Mouse (Mus musculus): Measurements from ENCODE around the gene Grap.

- TF ChIP-seq CTCF (IDR thresholded peaks at IDR 0.05; ENCODE audit: low read depth, low read length) (no peak), GATA1 (IDR thresholded peaks at IDR 0.05; ENCODE audit: borderline replicate concordance, low read length) (no peak)
Measured at GRCm38 (mm10) chr11:61646499-61647039, 6.5 kb upstream of the Grap start.
